Mouse (Mus musculus) hindbrain, embryonic 15.5 days (tissue): ENCODE results near the gene Igf1. TPM values are rescaled to one million over a fixed set of nuclear protein-coding genes. Genes with fewer than 3 reads are reported as not detected.

Source experiments
- ATAC-seq: fragments of 200-750 bp; cut with Nextera tagmentation; 2 replicates; pipeline ENCODE4 v1.8.0; 2017; ENCODE audit warnings: low read depth, moderate number of reproducible peaks, moderate TSS enrichment; ENCODE audit not compliant: low FRiP score
- H3K27ac ChIP-seq: fragments of 300-500 bp; sonication (generic); replicated peaks from 2 replicates; pipeline ENCODE4 v1.5.1; 2015; ENCODE audit warnings: mild to moderate bottlenecking, inconsistent platforms
- H3K27me3 ChIP-seq: fragments of 300-500 bp; sonication (generic); 2 replicates; pipeline ENCODE4 v1.6.1; 2015; ENCODE audit warnings: control low read depth, inconsistent platforms
- H3K36me3 ChIP-seq: fragments of 300-500 bp; sonication (generic); 2 replicates; pipeline ENCODE4 v1.6.1; 2015; ENCODE audit warnings: control low read depth, inconsistent platforms
- H3K4me1 ChIP-seq: fragments of 300-500 bp; sonication (generic); replicated peaks from 2 replicates; pipeline ENCODE4 v1.6.1; 2015; ENCODE audit warnings: control low read depth, inconsistent platforms
- H3K4me2 ChIP-seq: fragments of 300-500 bp; sonication (generic); 2 replicates; pipeline ENCODE4 v1.6.1; 2015; ENCODE audit warnings: moderate library complexity, mild to moderate bottlenecking, inconsistent platforms
- H3K4me3 ChIP-seq: fragments of 300-500 bp; sonication (generic); 2 replicates; pipeline ENCODE4 v1.5.1; 2015; ENCODE audit warnings: mild to moderate bottlenecking, inconsistent platforms
- H3K9ac ChIP-seq: fragments of 300-500 bp; sonication (generic); 2 replicates; pipeline ENCODE4 v1.6.1; 2015; ENCODE audit warnings: inconsistent platforms
- H3K9me3 ChIP-seq: fragments of 300-500 bp; sonication (generic); 2 replicates; pipeline ENCODE4 v1.6.1; 2016; ENCODE audit warnings: control low read depth, inconsistent platforms
- WGBS: fragments of 180-500 bp; shearing (Covaris S2); methylation state at CpG from one replicate; pipeline ENCODE4 v1.1.7; 2015; 5-methylcytosine and 5-hydroxymethylcytosine counted together
- polyA plus RNA-seq: library from polyadenylated mRNA; unstranded; fragments of >200 nt; fragmentation: Nextera tagmentation; extraction: Ambion mirVana; gene quantifications from 2 replicates; pipeline ENCODE4 v1.2.1, GENCODE M21; 2015

The Igf1 gene
- polyA plus RNA-seq, 1 experiment from 2014 or later = 12.6 TPM

DNA sequence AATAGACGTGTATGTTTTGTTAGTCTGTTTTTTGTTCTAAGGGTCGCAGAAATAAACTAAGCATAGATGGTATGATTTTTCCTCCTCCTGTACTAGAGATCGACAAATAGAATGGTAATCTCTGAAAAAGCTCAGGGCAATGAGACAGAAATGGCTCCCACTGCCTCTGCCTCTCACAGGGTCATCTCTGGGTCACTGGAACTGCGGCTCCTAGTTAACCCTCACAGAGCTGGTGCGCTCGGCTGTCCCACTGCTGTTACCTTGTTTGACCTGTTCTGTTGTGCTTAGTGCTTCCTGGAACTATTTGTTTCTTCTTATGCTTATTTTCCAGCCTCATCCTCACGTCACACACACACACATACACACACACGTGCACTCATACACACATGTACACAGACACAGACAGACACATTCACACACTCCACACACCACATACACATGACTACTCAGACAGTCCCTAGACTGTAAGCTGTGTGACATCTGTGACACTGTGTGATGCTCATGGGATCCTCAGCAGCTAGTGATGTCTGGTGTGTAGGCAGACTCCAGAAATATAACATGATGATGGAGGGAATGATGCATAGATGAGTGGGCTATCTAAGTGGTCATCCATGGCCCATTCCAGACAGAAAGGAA lies 13.0 kb upstream of the Igf1 start:
- H3K27ac ChIP-seq = no peak overlapping the region
- no peak overlapping the region for H3K4me3 ChIP-seq
- H3K9ac ChIP-seq = no peak overlapping the region
- H3K4me2 ChIP-seq = no peak overlapping the region
- H3K9me3 ChIP-seq = no peaks in the 10 kb centered on the region
- no peak for ATAC-seq
- WGBS = 45% methylated on average over 8 of the region's 8 CpGs
- H3K36me3 ChIP-seq = no peaks in the 10 kb centered on the region
- H3K4me1 ChIP-seq = 0 out of 2 replicates have a peak, but pooled peaks cover 3% of the 10 kb centered on the region
- H3K27me3 ChIP-seq = no peaks in the 10 kb centered on the region

DNA sequence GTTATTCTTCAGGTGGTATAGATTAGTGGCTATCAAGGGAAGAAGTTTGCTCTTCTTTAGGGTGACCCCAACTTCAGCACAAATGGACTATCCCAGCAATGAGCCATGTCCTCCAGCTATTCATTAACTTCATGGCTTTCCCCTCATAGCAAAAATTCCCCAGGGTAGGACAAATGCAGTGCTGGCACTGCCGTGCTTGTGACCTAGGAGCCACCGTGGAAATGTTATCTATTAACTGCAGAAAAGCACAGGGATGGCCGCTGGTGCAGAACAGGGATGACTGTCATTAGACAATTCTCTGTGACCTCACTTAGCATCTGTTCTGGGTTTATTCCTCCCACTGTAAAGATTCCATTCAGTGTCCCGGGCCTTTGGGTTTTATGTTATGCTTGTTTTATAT lies 10.2 kb upstream of the Igf1 start:
- no peak overlapping the region for H3K4me3 ChIP-seq
- WGBS = 46% methylated on average over 4 of the region's 4 CpGs
- H3K27ac ChIP-seq = no peak overlapping the region
- H3K4me2 ChIP-seq = no peak overlapping the region
- H3K9ac ChIP-seq = no peak overlapping the region
- 0 out of 2 replicates have a peak, but pooled peaks cover 3% of the 10 kb centered on the region for H3K4me1 ChIP-seq
- H3K9me3 ChIP-seq = no peaks in the 10 kb centered on the region
- no peaks in the 10 kb centered on the region for H3K27me3 ChIP-seq
- ATAC-seq = no peak
- H3K36me3 ChIP-seq = no peaks in the 10 kb centered on the region

DNA sequence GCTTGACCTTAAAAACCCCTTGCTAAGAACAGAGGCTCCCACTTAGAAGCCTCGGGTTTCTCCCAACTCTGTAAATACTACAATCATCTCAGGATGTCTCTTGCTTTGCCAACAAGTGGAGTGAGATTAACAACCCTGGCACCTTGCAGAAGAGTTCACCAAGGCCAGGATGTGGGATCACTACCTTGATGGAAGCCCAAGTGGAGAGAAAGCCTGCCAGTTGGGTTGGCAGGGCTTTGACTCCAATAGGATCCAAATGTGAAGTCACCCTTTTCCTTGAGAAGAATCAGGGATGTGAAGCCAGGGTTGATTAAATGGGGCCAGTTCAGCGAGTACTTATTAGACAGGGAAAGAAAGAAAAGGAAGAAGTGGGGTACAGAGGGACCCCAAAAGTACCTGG lies 9.6 kb upstream of the Igf1 start:
- H3K27ac ChIP-seq = no peak overlapping the region
- H3K36me3 ChIP-seq = no peaks in the 10 kb centered on the region
- no peak overlapping the region for H3K4me3 ChIP-seq
- H3K4me2 ChIP-seq = no peak overlapping the region
- H3K9ac ChIP-seq = no peak overlapping the region
- H3K27me3 ChIP-seq = no peaks in the 10 kb centered on the region
- ATAC-seq = no peak
- no peaks in the 10 kb centered on the region for H3K9me3 ChIP-seq
- WGBS = 75% methylated on average over 2 of the region's 2 CpGs
- H3K4me1 ChIP-seq = 0 out of 2 replicates have a peak, but pooled peaks cover 3% of the 10 kb centered on the region

DNA sequence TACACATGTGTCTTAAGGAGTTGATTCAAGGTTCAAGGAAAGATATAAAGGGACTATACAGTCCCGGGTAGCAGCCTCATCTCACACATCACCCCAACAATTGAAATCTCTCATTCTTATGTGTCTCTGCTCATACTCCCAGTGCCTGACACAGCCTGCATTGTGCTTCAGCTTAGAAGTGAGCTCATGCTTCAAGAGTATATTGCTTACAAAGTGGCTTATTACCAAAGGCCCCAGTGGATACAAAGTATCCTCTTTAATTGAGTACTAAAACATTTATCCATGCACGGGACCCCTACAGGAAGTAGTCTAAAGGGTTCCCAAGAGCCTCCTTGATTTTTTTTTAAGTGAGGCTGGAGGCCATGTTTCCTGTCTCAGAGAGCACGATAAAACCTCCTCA lies 6.6 kb upstream of the Igf1 start:
- no peak overlapping the region for H3K4me3 ChIP-seq
- no peak overlapping the region for H3K27ac ChIP-seq
- H3K9me3 ChIP-seq = no peaks in the 10 kb centered on the region
- no peak overlapping the region for H3K4me2 ChIP-seq
- no peaks in the 10 kb centered on the region for H3K4me1 ChIP-seq
- H3K27me3 ChIP-seq = no peaks in the 10 kb centered on the region
- H3K9ac ChIP-seq = no peak overlapping the region
- no peaks in the 10 kb centered on the region for H3K36me3 ChIP-seq
- 56% methylated on average over 3 of the region's 3 CpGs for WGBS
- ATAC-seq = no peak; the same call in 1 of the 2 replicates

DNA sequence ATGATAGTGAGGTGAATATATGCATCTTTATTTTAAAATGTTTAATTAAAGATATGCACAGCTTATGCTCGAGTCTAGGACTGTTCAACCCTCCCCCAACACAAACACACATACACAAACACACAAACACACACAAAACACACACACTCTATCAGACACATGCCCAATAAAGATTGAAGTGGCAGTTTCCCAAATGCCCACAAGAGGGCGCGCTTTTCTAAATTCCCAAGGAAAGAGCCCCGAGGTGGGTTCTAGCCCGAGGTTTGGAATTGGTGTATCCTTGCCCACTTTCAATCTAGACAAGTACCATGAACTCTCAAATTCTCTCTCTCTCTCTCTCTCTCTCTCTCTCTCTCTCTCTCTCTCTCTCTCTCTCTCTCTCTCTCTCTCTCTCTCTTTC lies 3.7 kb upstream of the Igf1 start:
- ATAC-seq = no peak
- no peak overlapping the region for H3K4me2 ChIP-seq
- no peaks in the 10 kb centered on the region for H3K36me3 ChIP-seq
- H3K4me1 ChIP-seq = peaks cover 17% of the 10 kb centered on the region; the same call in 1 of the 2 replicates
- peaks cover 6% of the 10 kb centered on the region; the same call in 1 of the 2 replicates for H3K27me3 ChIP-seq
- H3K9ac ChIP-seq = no peak overlapping the region
- no peaks in the 10 kb centered on the region for H3K9me3 ChIP-seq
- no peak overlapping the region for H3K27ac ChIP-seq
- whole genome bisulfite sequencing = under 1% methylated on average over 5 of the region's 5 CpGs
- H3K4me3 ChIP-seq = no peak overlapping the region

DNA sequence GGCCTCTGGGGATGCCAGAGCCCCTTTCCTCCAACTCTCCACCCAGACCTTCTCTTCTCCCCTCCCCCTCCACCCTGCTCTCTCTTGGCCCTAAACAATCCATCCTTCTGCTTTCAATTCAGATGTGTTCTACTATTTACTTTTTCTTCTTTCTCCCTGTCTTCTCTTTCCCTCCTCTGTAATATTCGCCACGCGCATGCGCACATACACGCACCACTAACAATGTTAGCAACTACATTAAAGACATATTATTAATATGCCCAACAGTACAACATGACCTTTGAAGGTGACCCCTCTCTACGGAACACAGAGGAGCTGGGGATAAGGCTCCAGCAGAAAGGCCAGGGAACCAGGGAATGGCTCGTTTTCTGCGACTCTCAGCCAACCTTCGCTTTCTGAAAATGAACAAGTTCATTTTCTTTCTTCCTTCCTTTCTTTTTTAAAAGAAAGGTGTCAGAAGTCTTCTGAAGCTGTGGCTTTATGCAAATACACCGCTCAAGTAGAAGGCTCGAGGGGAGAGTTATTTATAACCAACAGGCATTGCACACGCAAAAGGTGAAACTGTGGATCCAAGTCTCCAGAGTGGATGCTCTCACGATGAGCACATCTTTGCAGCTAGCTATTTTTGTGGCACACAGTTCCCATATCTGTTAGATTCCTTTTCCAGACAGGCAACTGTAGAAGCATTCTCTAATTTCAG lies 2.5 kb upstream of the Igf1 start:
- H3K4me2 ChIP-seq = no peak overlapping the region
- H3K4me3 ChIP-seq = no peak overlapping the region
- peaks cover 6% of the 10 kb centered on the region; the same call in 1 of the 2 replicates for H3K27me3 ChIP-seq
- H3K27ac ChIP-seq = no peak overlapping the region
- H3K36me3 ChIP-seq = no peaks in the 10 kb centered on the region
- peaks cover 28% of the 10 kb centered on the region for H3K4me1 ChIP-seq
- no peak overlapping the region for H3K9ac ChIP-seq
- 79% methylated on average over 13 of the region's 13 CpGs for WGBS
- no peaks in the 10 kb centered on the region for H3K9me3 ChIP-seq
- ATAC-seq = no peak

DNA sequence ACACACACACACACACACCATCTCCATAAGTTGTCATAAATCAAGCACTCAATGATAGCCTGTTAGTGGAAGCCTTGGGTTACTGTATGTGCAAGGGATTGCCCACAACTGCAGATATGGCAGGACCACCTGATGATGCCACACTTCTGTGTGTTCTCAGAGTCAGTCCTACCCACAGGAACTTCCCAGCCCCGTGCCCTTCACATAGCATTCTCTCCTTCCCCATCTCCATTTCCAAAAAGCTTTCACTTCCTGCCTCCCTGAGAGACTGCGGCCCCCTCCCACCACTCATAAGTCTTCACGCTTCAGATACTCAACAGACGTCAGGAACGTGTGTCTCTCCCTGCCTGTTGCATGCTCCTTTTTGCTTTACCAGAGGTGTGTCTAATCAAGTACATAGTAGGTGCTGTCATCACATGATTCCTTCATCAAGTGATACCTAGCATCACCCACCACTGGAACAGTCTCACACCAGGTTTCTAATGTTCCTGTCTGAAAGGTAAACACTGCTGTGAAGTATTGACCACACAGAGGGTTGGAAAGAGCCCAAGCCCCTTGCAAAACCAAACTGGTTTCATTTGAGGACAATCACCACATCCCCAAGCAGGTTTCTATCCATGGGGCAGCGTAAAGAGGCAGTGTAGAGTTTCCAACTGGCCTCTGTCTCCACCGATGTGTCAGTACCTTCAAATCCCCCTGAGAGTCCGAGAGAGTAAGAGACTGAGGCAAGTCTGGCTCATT lies 680 bp upstream of the Igf1 start:
- H3K36me3 ChIP-seq = no peaks in the 10 kb centered on the region
- H3K27me3 ChIP-seq = peaks cover 6% of the 10 kb centered on the region; the same call in 1 of the 2 replicates
- H3K9me3 ChIP-seq = no peaks in the 10 kb centered on the region
- H3K4me3 ChIP-seq = no peak overlapping the region
- H3K4me1 ChIP-seq = peaks cover 35% of the 10 kb centered on the region
- no peak overlapping the region for H3K4me2 ChIP-seq
- H3K27ac ChIP-seq = no peak overlapping the region
- H3K9ac ChIP-seq = no peak overlapping the region
- no peak for ATAC-seq
- 57% methylated on average over 8 of the region's 8 CpGs for WGBS

DNA sequence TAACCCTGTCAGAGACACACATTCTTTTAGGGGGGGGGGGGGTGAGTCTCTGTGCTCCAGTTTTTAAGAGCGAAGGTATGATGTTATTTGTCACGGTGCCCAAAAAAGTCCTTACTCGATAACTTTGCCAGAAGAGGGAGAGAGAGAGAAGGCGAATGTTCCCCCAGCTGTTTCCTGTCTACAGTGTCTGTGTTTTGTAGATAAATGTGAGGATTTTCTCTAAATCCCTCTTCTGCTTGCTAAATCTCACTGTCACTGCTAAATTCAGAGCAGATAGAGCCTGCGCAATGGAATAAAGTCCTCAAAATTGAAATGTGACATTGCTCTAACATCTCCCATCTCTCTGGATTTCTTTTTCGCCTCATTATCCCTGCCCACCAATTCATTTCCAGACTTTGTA lies 874 bp downstream of the Igf1 start:
- no peaks in the 10 kb centered on the region for H3K36me3 ChIP-seq
- H3K27ac ChIP-seq = no peak overlapping the region
- H3K9me3 ChIP-seq = no peaks in the 10 kb centered on the region
- H3K4me2 ChIP-seq = peak overlapping the region; percentile 68
- no peak for ATAC-seq
- peak overlapping the region; percentile 39 for H3K4me3 ChIP-seq
- H3K27me3 ChIP-seq = peaks cover 6% of the 10 kb centered on the region; the same call in 1 of the 2 replicates
- H3K9ac ChIP-seq = peak overlapping the region; percentile 15; the same call in 1 of the 2 replicates
- 41% methylated on average over 6 of the region's 6 CpGs for WGBS
- peaks cover 35% of the 10 kb centered on the region for H3K4me1 ChIP-seq

DNA sequence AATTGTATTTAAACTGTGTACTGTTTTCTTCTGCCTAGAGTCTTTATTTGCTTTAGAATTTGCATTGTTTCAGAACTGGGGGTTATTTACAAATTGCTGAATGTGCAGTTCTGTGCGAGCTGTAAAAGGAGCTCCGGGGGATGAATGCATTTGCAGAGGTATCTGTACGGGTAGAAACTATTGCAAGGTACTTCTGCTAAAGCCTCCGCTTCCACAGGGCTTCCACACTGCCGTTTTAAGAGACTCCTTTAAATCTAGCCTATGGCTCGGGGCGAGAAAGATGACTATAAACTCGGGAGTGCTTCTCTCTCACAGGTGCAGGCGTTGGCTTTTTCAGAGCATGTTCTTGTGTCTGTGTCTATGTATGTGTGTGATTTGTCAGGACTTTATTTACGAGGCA lies 1.4 kb downstream of the Igf1 start:
- Histone ChIP-seq H3K27ac (no peak overlapping the region), H3K4me1 (peaks cover 35% of the 10 kb centered on the region), H3K9ac (0 out of 2 replicates have a peak overlapping the region, but pooled peaks have one; percentile 15), H3K4me2 (peak overlapping the region; percentile 68), H3K9me3 (no peaks in the 10 kb centered on the region), H3K4me3 (peak overlapping the region; percentile 39), H3K36me3 (no peaks in the 10 kb centered on the region), H3K27me3 (peaks cover 6% of the 10 kb centered on the region; the same call in 1 of the 2 replicates)
- WGBS = 18% methylated on average over 10 of the region's 10 CpGs
- no peak for ATAC-seq

DNA sequence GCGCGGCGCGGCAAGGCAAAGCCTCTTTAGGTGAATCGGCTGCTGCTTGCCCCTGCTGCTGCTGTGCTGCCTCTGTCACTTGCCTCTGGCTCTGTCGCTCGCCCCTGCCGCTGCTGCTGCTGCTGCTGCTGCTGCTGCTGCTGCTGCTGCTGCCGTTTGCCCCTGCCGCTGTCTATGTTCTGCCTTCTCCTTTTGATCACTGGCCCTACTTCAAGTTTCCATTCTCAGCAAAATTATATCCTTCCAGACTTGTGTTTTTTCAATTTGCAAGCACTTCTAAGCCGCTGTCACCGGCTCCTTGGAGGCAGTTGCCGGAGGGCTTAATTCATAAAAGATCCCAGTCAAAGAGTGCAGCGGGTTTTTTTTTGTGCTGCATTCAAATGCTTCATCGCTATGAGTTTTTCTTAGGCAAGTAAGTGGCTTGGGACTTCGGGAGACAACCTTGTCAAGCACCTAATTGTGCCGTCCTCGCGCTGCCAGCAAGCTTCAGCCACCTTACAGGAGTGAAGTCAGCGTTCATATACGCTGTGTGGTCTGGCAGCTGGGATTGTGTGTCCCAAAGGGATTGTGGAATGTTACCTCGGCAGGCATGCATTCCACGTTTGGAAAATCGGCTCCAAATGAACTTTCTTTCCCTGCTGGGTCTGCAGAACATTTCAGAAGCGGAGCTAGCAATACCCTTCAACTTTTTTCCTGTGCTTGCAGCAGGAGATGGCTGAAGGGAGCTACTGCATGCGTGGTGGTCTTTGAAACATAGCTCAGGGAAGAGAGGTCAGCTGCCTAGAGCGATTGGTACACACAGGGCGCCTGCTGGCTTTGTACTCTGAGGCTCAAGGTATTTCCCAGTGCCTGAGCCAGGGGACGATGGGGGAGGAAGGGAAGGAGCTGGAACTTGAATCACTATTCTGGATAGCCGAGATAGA lies 2.4 kb downstream of the Igf1 start:
- under 1% methylated on average over 30 of the region's 30 CpGs for WGBS
- H3K27ac ChIP-seq = peak overlapping the region; percentile 45; the same call in 1 of the 2 replicates

DNA sequence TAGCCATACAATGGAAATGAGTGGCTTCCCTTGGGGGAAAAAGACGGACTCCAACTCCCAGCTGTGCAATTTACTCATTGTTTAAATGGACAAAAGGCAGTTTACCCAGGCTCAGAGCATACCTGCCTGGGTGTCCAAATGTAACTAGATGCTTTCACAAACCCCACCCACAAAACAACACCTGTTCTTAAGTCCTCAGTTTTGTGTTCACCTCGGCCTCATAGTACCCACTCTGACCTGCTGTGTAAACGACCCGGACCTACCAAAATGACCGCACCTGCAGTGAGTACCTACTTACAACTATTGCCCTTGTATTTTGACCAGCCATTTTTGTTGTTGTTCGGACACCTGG lies 3.0 kb downstream of the Igf1 start:
- Histone ChIP-seq H3K36me3 (no peaks in the 10 kb centered on the region), H3K9me3 (no peaks in the 10 kb centered on the region), H3K4me2 (peak overlapping the region; percentile 68), H3K4me1 (peaks cover 35% of the 10 kb centered on the region), H3K27ac (peak overlapping the region; percentile 45; the same call in 1 of the 2 replicates), H3K4me3 (peak overlapping the region; percentile 39), H3K9ac (no peak overlapping the region), H3K27me3 (peaks cover 6% of the 10 kb centered on the region; the same call in 1 of the 2 replicates)
- WGBS = 69% methylated on average over 6 of the region's 6 CpGs
- ATAC-seq = no peak

More for the DNA sequence above, 2.4 kb downstream of the Igf1 start:
- Histone ChIP-seq H3K9ac (peak overlapping the region; percentile 28), H3K4me1 (peaks cover 35% of the 10 kb centered on the region), H3K4me3 (peak overlapping the region; percentile 39), H3K4me2 (peak overlapping the region; percentile 68), H3K9me3 (no peaks in the 10 kb centered on the region), H3K27me3 (peaks cover 6% of the 10 kb centered on the region; the same call in 1 of the 2 replicates), H3K36me3 (no peaks in the 10 kb centered on the region)
- ATAC-seq = 0 out of 2 replicates have a peak, but pooled peaks have one; percentile 20
